Mouse (Mus musculus) spleen, postnatal 36 days (tissue): Measurements from ENCODE around the gene Wrap53.
A peak's percentile ranks its signal among the peaks of the same experiment; 100 is the strongest.
"Not testable (repeated sequence)": the region's sequence is repeated elsewhere in the genome, so short reads cannot be mapped to it uniquely, and the experiment has no call there.

Experiments used
- DNase-seq, 2 experiments: peaks; one replicate each; pipeline ENCODE4 v3.0.0; 2022; ENCODE audit warnings: low spot score in 2 of 2, mixed read lengths in 1 of 2

Wrap53 gene

GRCm38 (mm10) chr11:69580091-69580514 is at the start of gene Wrap53, which contains the start of gene Trp53:
Wrap53 (minus strand) TSS chr11:69580255.
Trp53 (plus strand) TSS chr11:69580359.
- DNase-seq = peak; percentile 92 to 95

GRCm38 (mm10) chr11:69629802-69630201 is 49.7 kb upstream of the Wrap53 start:
- no peak for DNase-seq

DNA sequence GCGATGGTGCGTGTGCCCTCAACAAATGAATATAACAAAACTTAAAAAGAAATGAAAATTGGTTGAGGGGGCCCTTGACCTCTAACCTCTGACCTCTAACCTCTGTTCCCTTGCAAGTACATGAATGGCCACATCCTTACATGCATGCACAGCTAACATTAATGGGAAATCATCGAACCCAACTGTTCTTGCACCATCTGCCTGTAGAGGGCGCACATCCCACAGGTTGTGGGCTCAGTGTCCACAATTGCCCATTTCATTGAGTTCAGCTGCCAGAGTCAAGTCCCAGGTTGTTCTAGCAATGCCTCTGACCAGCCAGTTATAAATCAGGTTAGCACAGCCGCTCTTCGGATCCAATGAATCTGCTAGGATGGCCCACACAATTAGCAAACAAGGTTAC is 48.2 kb upstream of the Wrap53 start:
- peak; percentile 53 to 68 for DNase-seq

DNA sequence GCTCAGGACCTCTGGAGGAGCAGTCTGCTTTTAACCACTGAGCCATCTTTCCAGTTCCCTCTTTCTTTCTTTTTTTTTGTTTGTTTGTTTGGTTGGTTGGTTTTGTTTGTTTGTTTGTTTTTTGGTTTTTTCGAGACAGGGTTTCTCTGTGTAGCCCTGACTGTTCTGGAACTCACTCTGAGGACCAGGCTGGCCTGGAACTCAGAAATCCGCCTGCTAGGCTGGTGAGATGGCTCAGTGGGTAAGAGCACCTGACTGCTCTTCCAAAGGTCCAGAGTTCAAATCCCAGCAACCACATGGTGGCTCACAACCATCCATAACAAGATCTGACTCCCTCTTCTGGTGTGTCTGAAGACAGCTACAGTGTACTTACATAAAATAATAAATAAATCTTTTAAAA is 44.3 kb upstream of the Wrap53 start:
- not testable (repeated sequence) for DNase-seq

GRCm38 (mm10) chr11:69623006-69623405 is 43.0 kb upstream of the Wrap53 start:
- DNase-seq = no peak

- DNase-seq = no peak
Measured at GRCm38 (mm10) chr11:69622406-69622805, 42.4 kb upstream of the Wrap53 start.

GRCm38 (mm10) chr11:69621571-69622268 is 41.7 kb upstream of the Wrap53 start, which contains the start of gene Sat2:
Sat2 (plus strand) TSS chr11:69622024.
- DNase-seq = no peak

DNA sequence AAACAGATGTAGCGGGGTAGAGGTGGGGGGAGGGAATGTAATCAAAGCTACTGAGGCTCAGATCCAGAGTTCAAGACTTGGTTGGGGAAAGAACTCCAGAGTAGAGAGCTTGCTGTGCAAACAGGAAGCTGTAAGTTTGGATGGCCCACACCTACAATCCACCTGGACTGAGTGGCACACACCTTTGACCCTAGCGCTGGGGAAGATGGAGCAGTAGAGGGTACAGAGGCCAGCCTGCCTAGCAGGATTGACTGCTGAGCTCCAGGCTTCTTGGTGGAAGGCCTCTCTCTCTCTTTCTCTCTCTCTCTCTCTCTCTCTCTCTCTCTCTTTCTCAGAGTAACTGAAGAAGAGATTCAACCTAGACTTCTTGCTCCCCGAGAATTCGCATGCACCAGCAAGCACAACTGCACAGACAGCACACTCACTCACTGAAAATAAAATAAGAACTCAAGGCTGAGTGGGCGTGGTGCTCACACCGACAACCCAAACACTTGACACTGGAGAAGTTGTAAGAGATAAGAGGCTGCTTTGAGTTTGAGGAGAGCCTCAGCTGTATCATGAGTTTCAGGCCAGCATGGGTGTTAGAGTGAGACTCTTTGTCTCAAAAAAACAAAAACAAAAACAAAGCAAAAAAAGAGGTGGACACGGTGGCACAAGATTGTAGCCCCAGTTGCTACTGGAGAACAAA is 40.5 kb upstream of the Wrap53 start:
- DNase-seq = no peak

DNA sequence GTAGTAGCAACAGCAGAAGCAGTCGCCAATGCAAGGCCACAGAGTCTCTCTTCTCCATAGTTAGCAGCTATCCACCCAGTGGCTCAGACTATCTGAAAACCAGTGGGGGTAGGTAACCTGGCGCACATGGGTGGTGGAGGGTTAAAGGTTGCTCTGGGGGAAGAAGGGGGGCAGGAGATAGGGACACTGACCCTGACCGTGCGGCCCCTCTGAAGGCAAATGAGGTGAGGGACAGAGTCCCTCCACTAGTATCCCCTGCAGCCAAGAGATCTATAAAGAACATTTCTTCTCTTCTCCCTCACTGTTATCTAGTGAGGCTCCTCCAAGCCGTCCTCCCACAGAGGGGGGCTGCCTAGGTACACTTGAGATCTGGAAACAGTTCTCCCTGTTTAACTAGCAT is 37.8 kb upstream of the Wrap53 start, which contains the start of gene Shbg:
TSS of gene Shbg (minus strand) at position 101 of the 400 bp plus-strand sequence.
- DNase-seq = no peak

DNA sequence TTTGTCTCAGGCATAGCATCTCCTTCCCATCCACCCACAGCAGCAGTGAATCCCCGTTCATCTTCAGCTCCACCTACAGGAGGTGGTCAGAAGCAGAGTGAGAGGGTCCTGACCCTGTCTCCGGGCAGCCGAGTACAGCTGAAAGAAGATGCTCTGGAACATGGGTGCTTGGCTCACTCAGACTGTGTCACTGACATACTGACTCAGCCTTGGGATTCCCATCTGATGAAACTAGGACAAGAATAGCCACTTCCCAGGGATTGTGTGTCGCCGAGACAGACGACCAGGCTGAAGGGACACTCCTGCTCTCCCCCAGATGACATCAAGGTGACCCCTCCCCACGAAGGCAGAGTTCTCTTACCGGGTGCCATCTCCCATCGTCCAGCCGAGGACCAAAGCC is 36.7 kb upstream of the Wrap53 start:
- DNase-seq = no peak

- DNase-seq = not testable (repeated sequence)
Measured at GRCm38 (mm10) chr11:69614257-69614588, 34.2 kb upstream of the Wrap53 start.

- peak; percentile 56 to 74 for DNase-seq
Measured at GRCm38 (mm10) chr11:69613553-69614256, 33.6 kb upstream of the Wrap53 start.

DNA sequence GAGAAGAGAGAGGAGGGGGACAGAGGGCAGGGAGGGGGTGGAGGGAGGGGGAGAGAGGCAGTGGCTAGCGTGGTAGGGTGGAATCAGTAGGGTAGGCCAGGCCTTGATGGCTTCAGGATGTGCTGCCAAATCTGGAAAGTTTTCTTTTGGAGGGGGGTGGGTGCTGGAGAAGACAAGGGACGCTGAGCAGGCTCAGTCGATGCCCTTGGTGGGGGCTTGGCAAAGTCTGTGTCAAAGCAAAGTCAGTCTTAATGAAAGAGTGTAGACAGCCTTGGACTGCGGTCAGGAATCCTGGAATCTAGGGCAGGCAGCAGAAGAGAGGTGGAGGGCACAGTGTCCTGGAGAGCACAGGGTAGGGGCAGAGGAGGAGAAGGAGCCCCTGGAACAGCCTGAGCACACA is 30.8 kb upstream of the Wrap53 start:
- DNase-seq = no peak

DNA sequence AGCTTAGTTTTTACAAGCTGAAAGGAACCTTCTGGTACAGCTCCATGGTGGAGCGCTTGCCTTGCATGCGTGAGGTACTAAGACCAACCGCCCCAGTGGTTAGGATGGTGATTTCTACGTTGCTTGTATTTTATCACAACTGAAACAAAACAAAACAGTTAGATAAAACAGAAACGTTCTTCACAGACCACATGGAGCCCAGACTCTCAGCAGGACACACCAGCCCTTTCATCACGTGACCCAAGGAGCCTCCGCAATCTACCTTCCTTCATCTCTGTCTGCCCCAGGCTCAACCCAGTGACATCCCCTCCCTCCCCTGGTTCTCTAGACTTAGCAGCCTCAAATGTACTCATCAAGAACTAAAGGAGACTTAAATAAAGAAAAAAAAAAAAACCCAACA is 29.4 kb upstream of the Wrap53 start:
- DNase-seq = no peak

- DNase-seq = no peak
Measured at GRCm38 (mm10) chr11:69608525-69608924, 28.5 kb upstream of the Wrap53 start.

GRCm38 (mm10) chr11:69606832-69607231 is 26.8 kb upstream of the Wrap53 start:
- DNase-seq = no peak

GRCm38 (mm10) chr11:69606491-69606795 is 26.4 kb upstream of the Wrap53 start:
- DNase-seq = no peak

DNA sequence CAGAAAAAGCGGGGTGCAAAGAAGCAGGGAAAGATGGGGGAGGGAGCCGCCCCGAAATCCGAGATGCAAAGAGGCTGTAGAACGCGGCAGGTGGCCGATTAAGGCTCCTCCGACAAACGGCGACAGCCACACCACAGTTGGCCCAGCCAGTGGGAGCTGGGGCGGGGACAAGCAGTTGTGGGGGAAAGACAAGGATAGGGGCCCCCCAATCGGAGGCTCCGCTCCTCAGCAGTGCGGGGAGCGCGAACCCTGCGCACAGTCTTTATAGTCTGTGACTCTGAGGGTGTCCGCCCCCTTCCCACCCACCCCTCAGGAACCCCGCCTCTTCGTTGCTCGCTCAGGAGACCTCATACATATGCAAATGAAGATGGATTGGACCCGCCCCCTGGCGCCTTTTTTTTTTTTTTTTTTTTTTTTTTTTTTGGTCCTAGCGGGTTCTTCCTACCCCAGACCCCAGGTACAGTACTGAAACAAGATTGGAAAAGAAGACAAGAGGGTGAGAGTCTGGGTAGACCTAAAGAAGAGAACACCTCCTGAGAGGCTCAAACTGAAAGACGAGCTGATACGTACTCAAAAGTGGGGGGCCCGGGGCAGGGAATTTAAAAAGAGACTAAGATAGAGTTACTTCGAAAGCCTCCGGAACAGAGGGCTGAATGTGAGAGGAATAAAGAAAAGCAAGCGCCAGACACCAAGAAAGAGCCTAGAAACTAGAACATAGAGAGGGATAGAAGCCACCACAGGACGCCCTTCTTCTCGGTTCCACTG is 25.9 kb upstream of the Wrap53 start, which contains the start of gene Atp1b2:
TSS of gene Atp1b2 (minus strand) at position 217 of the 765 bp plus-strand sequence.
- peak; percentile 56 to 69 for DNase-seq

- DNase-seq = no peak
Measured at GRCm38 (mm10) chr11:69604795-69605664, 25.0 kb upstream of the Wrap53 start.

DNA sequence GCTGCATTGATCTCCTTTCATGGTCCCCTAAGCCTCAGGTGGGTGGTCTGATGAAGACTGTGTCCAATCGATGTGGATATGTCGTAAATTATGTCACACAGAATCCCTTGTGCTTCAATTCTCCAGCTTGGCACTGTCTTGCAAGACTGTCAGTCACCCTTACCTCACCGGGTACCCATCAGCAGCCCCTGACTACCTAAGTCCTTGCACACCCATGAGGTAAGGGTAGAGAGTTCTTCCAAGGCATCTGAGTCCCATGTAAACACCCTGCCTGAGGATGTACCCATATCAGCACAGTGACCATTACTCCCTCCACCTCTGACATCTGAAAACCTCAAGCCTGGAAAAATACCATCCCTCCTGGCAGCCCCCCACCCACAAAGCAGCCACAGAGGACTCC is 24.3 kb upstream of the Wrap53 start:
- no peak for DNase-seq

- no peak for DNase-seq
Measured at GRCm38 (mm10) chr11:69603516-69603915, 23.5 kb upstream of the Wrap53 start.
